Mouse (Mus musculus) liver, embryonic 11.5 days (tissue): ENCODE results near the gene Cntn6. TPM values are rescaled to one million over a fixed set of nuclear protein-coding genes. Genes with fewer than 3 reads are reported as not detected.

Source experiments
- ATAC-seq: fragments of 200-750 bp; cut with Nextera tagmentation; replicated peaks from 2 replicates; pipeline ENCODE4 v1.8.0; 2017; ENCODE audit warnings: moderate number of reproducible peaks, mild to moderate bottlenecking, moderate TSS enrichment, moderate library complexity; ENCODE audit not compliant: low FRiP score
- DNase-seq: peaks from one replicate; pipeline ENCODE4 v3.0.0-alpha.2; 2017; ENCODE audit warnings: low spot score
- H3K27ac ChIP-seq: fragments of 300-500 bp; sonication (generic); 2 replicates; pipeline ENCODE4 v1.5.1; 2014; ENCODE audit warnings: mild to moderate bottlenecking, low read depth, low read length, control low read depth
- H3K27me3 ChIP-seq: fragments of 300-500 bp; sonication (generic); replicated peaks from 2 replicates; pipeline ENCODE4 v1.6.1; 2014; ENCODE audit warnings: low read length, mixed read lengths; ENCODE audit not compliant: control insufficient read depth, insufficient read depth
- H3K36me3 ChIP-seq: fragments of 300-500 bp; sonication (generic); 2 replicates; pipeline ENCODE4 v1.6.1; 2014; ENCODE audit warnings: mild to moderate bottlenecking, low read length, moderate library complexity, mixed read lengths; ENCODE audit not compliant: control insufficient read depth, insufficient read depth
- H3K4me1 ChIP-seq: fragments of 300-500 bp; sonication (generic); replicated peaks from 2 replicates; pipeline ENCODE4 v1.6.1; 2014; ENCODE audit warnings: low read length, mixed read lengths; ENCODE audit not compliant: control insufficient read depth, insufficient read depth
- H3K4me2 ChIP-seq: fragments of 300-500 bp; sonication (generic); 2 replicates; pipeline ENCODE4 v1.6.1; 2014; ENCODE audit warnings: mild to moderate bottlenecking, control low read depth, moderate library complexity
- H3K4me3 ChIP-seq: fragments of 300-500 bp; sonication (generic); 2 replicates; pipeline ENCODE4 v1.5.1; 2014; ENCODE audit warnings: low read depth, low read length, control low read depth
- H3K9ac ChIP-seq: fragments of 300-500 bp; sonication (generic); 2 replicates; pipeline ENCODE4 v1.6.1; 2014; ENCODE audit warnings: low read depth, low read length, control low read depth
- H3K9me3 ChIP-seq: fragments of 300-500 bp; sonication (generic); 2 replicates; pipeline ENCODE4 v1.6.1; 2016; ENCODE audit warnings: low read length, inconsistent platforms, mixed read lengths; ENCODE audit not compliant: control insufficient read depth
- WGBS: fragments of 180-500 bp; shearing (Covaris S2); extraction: QIAGEN DNeasy Blood & Tissue Kit; methylation state at CpG from one replicate; pipeline ENCODE4 v1.1.7; 2014; 5-methylcytosine and 5-hydroxymethylcytosine counted together
- polyA plus RNA-seq: library from polyadenylated mRNA; unstranded; fragments of >200 nt; fragmentation: Nextera tagmentation; extraction: Ambion mirVana; gene quantifications from 2 replicates; pipeline ENCODE4 v1.2.1, GENCODE M21; 2014

Gene Cntn6
- polyA plus RNA-seq = 0.06 and 0.11 TPM in 2 replicates

GRCm38 (mm10) chr6:104492490-104493431, at the start of gene Cntn6:
Gene Cntn6, plus strand, starts transcription at chr6:104492790.
- no peak for DNase-seq
- Histone ChIP-seq H3K4me1 (no peaks in the 10 kb centered on the region), H3K27me3 (no peaks in the 10 kb centered on the region), H3K9ac (no peak within 1 kb of the TSS), H3K4me2 (no peak within 1 kb of the TSS), H3K9me3 (no peaks in the 10 kb centered on the region), H3K4me3 (no peak within 1 kb of the TSS), H3K27ac (no peak within 1 kb of the TSS), H3K36me3 (no peaks in the 10 kb centered on the region)
- WGBS = 77% methylated on average over 11 of the region's 11 CpGs
- ATAC-seq = no peak

- no peak overlapping the region for H3K4me2 ChIP-seq
- no peak overlapping the region for H3K27ac ChIP-seq
- H3K9ac ChIP-seq = no peak overlapping the region
- no peaks in the 10 kb centered on the region for H3K27me3 ChIP-seq
- ATAC-seq (no peak), DNase-seq (no peak)
- no peaks in the 10 kb centered on the region for H3K4me1 ChIP-seq
- 82% methylated on average over 3 of the region's 3 CpGs for WGBS
- H3K36me3 ChIP-seq = no peaks in the 10 kb centered on the region
- no peaks in the 10 kb centered on the region for H3K9me3 ChIP-seq
- no peak overlapping the region for H3K4me3 ChIP-seq
Observed at GRCm38 (mm10) chr6:104443731-104444130, 48.9 kb upstream of the Cntn6 start.

- H3K36me3 ChIP-seq = no peaks in the 10 kb centered on the region
- no peaks in the 10 kb centered on the region for H3K9me3 ChIP-seq
- H3K27ac ChIP-seq = no peak overlapping the region
- ATAC-seq = no peak
- H3K4me1 ChIP-seq = no peaks in the 10 kb centered on the region
- no peaks in the 10 kb centered on the region for H3K27me3 ChIP-seq
- H3K9ac ChIP-seq = no peak overlapping the region
- no peak overlapping the region for H3K4me3 ChIP-seq
- WGBS = 91% methylated on average over 1 of the region's 1 CpGs
- DNase-seq = no peak
- H3K4me2 ChIP-seq = no peak overlapping the region
Observed at GRCm38 (mm10) chr6:104470706-104471105, 21.9 kb upstream of the Cntn6 start.

- DNase-seq = no peak
- H3K27me3 ChIP-seq = no peaks in the 10 kb centered on the region
- H3K9ac ChIP-seq = no peak overlapping the region
Observed at GRCm38 (mm10) chr6:104479242-104479641, 13.3 kb upstream of the Cntn6 start.

GRCm38 (mm10) chr6:104493459-104493858, 869 bp downstream of the Cntn6 start:
- WGBS = 78% methylated on average over 6 of the region's 6 CpGs
- Histone ChIP-seq H3K4me1 (no peaks in the 10 kb centered on the region), H3K27me3 (no peaks in the 10 kb centered on the region), H3K9me3 (no peaks in the 10 kb centered on the region), H3K4me2 (no peak overlapping the region), H3K4me3 (no peak overlapping the region), H3K9ac (no peak overlapping the region), H3K27ac (no peak overlapping the region), H3K36me3 (no peaks in the 10 kb centered on the region)
- no peak for ATAC-seq
- DNase-seq = no peak

More at GRCm38 (mm10) chr6:104479242-104479641, 13.3 kb upstream of the Cntn6 start:
- no peak overlapping the region for H3K4me2 ChIP-seq
- no peak overlapping the region for H3K27ac ChIP-seq
- H3K9me3 ChIP-seq = no peaks in the 10 kb centered on the region
- no peak overlapping the region for H3K4me3 ChIP-seq
- no peaks in the 10 kb centered on the region for H3K4me1 ChIP-seq
- H3K36me3 ChIP-seq = no peaks in the 10 kb centered on the region
- ATAC-seq = no peak

- H3K9me3 ChIP-seq = no peaks in the 10 kb centered on the region
- DNase-seq (no peak), ATAC-seq (no peak)
- no peak overlapping the region for H3K4me2 ChIP-seq
- H3K4me1 ChIP-seq = no peaks in the 10 kb centered on the region
- H3K27me3 ChIP-seq = no peaks in the 10 kb centered on the region
- H3K4me3 ChIP-seq = no peak overlapping the region
- H3K36me3 ChIP-seq = no peaks in the 10 kb centered on the region
- 80% methylated on average over 2 of the region's 2 CpGs for WGBS
- H3K9ac ChIP-seq = no peak overlapping the region
- no peak overlapping the region for H3K27ac ChIP-seq
Observed at GRCm38 (mm10) chr6:104495801-104496200, 3.2 kb downstream of the Cntn6 start.

GRCm38 (mm10) chr6:104563993-104564392, 71.4 kb downstream of the Cntn6 start:
- no peaks in the 10 kb centered on the region for H3K9me3 ChIP-seq
- H3K9ac ChIP-seq = no peak overlapping the region
- H3K36me3 ChIP-seq = no peaks in the 10 kb centered on the region
- H3K4me3 ChIP-seq = no peak overlapping the region
- no peak for DNase-seq
- H3K4me1 ChIP-seq = no peaks in the 10 kb centered on the region
- 88% methylated on average over 1 of the region's 1 CpGs for WGBS
- no peak overlapping the region for H3K4me2 ChIP-seq
- H3K27me3 ChIP-seq = no peaks in the 10 kb centered on the region
- no peak overlapping the region for H3K27ac ChIP-seq
- ATAC-seq = no peak

- no peak for ATAC-seq
- no peak for DNase-seq
- Histone ChIP-seq H3K27me3 (no peaks in the 10 kb centered on the region), H3K9me3 (no peaks in the 10 kb centered on the region), H3K9ac (no peak overlapping the region), H3K4me2 (no peak overlapping the region), H3K36me3 (no peaks in the 10 kb centered on the region), H3K4me3 (no peak overlapping the region), H3K27ac (no peak overlapping the region), H3K4me1 (no peaks in the 10 kb centered on the region)
Observed at GRCm38 (mm10) chr6:104569564-104569963, 77.0 kb downstream of the Cntn6 start.

GRCm38 (mm10) chr6:104588028-104588427, 95.4 kb downstream of the Cntn6 start:
- no peaks in the 10 kb centered on the region for H3K9me3 ChIP-seq
- no peaks in the 10 kb centered on the region for H3K4me1 ChIP-seq
- DNase-seq (no peak), ATAC-seq (no peak)
- no peak overlapping the region for H3K27ac ChIP-seq
- H3K36me3 ChIP-seq = no peaks in the 10 kb centered on the region
- H3K4me2 ChIP-seq = no peak overlapping the region
- no peaks in the 10 kb centered on the region for H3K27me3 ChIP-seq
- no peak overlapping the region for H3K4me3 ChIP-seq
- 53% methylated on average over 3 of the region's 3 CpGs for WGBS
- H3K9ac ChIP-seq = no peak overlapping the region
